Mouse (Mus musculus) small intestine, adult 2 months (tissue): Measurements from ENCODE around the gene Diaph3.
"Not testable (repeated sequence)": the region's sequence is repeated elsewhere in the genome, so short reads cannot be mapped to it uniquely, and the experiment has no call there.

Experiments used
- CTCF ChIP-seq: fragments of 200-500 bp; IDR thresholded peaks from 2 replicates; pipeline ENCODE4 v1.5.1; 2012; ENCODE audit warnings: low read depth, mild to moderate bottlenecking, control low read depth, inconsistent platforms, low read length, moderate library complexity, mixed read lengths; ENCODE audit not compliant: insufficient replicate concordance, insufficient read length; ENCODE audit errors: extremely low read depth
- POLR2A ChIP-seq: fragments of 200-500 bp; IDR thresholded peaks from 2 replicates; pipeline ENCODE4 v1.6.1; 2012; ENCODE audit warnings: low read depth, mild to moderate bottlenecking, control low read depth, inconsistent platforms, low read length, moderate library complexity

DNA sequence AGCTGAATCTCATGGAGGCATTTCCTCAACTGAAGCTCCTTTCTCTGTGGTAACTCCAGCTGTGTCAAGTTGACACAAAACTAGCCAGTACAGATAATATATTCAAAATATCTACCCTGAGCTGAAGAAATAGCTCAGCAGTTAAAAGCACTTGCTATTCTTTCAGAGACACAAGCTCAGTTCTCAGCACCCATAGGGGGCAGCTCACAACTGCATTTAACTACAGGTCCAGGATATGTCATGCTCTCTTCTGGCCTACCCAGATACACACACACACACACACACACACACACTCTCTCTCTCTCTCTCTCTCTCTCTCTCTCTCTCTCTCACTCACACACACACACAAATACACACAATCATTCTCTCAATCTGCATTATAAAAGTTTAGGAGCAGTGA, 420.6 kb downstream of the Diaph3 start:
- TF ChIP-seq POLR2A, CTCF: not testable (repeated sequence)
